8 mouse cellular contexts compared by ENCODE assay signal in the genomic region with DNA sequence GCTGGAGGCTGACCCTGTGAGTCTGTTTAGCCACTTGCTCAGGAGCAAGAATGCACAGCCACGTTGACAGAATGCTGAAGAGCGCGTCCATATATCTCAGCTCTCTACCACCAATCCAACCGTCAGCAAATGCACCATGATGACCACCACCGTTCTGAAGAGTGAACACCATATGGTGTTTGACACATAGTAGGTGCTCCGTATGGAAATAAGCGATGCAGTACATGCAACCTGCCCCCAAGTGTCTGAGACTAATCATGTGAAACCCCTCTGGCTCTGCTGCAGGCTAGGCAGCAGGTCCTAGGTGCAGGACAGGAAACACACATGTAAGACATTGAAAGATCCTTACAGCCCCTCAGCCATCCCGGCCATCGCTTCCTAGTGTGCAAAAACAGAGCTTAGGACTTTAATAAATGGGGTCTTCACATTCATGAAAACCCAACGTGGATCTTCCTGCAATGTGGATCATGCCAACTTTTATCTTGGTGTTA. TPM values are rescaled to one million over a fixed set of nuclear protein-coding genes. Genes with fewer than 3 reads are reported as not detected.
DNase-seq lines count a peak whose midpoint lies in the region; ATAC-seq and TF ChIP-seq lines count a peak whose summit lies in the region.

No protein-coding gene starts in this region.

- no peak for TF ChIP-seq POLR2A in cerebellum, adult 2 months (IDR thresholded peaks at IDR 0.05; ENCODE audit: borderline replicate concordance, insufficient read depth, low read length)

- WGBS in cerebellum, adult 2 months = 33% methylated on average over 10 of the region's 10 CpGs
- WGBS in heart, embryonic 13.5 days = 44% methylated on average over 10 of the region's 10 CpGs
- WGBS in liver, embryonic 16.5 days (ENCODE audit: insufficient replicate concordance) = 35% methylated on average over 10 of the region's 10 CpGs

- no peaks in the 10 kb centered on the region for H3K27me3 ChIP-seq in cerebellum, adult 2 months (ENCODE audit: control insufficient read depth, insufficient read depth, low read length)
- peaks cover 9% of the 10 kb centered on the region for H3K27me3 ChIP-seq in C2C12 (ENCODE audit: control insufficient read depth, insufficient read depth, insufficient read length)
- peaks cover 12% of the 10 kb centered on the region; the same call in 1 of the 2 replicates for H3K27me3 ChIP-seq in heart, embryonic 13.5 days (replicated peaks)
- peaks cover 20% of the 10 kb centered on the region for H3K27me3 ChIP-seq in liver, embryonic 16.5 days (ENCODE audit: control insufficient read depth, insufficient read depth, low read depth, low read length)

- peak overlapping the region; percentile 70 for H3K27ac ChIP-seq in cerebellum, adult 2 months (ENCODE audit: insufficient read depth, low read length)
- H3K27ac ChIP-seq in heart, embryonic 13.5 days (replicated peaks) = peak overlapping the region; percentile 97
- H3K27ac ChIP-seq in liver, embryonic 16.5 days (ENCODE audit: low read length) = peak overlapping the region; percentile 51; the same call in 1 of the 2 replicates

- intact Hi-C loops in left cerebral cortex, postnatal 36 days (cut with DNase I) = no loop called here

- TF ChIP-seq CTCF in cerebellum, adult 2 months (IDR thresholded peaks at IDR 0.05; ENCODE audit: borderline replicate concordance, insufficient read depth, low read depth, low read length) = no peak
- TF ChIP-seq CTCF in C2C12 (IDR thresholded peaks at IDR 0.05; ENCODE audit: control insufficient read depth, insufficient read depth, insufficient read length) = no peak

- no peak for ATAC-seq in heart, embryonic 13.5 days (ENCODE audit: extremely low read depth, insufficient number of reproducible peaks, low FRiP score, low TSS enrichment)
- ATAC-seq in liver, embryonic 16.5 days (ENCODE audit: low read depth) = no peak

- H3K9me3 ChIP-seq in heart, embryonic 13.5 days = no peaks in the 10 kb centered on the region
- no peaks in the 10 kb centered on the region for H3K9me3 ChIP-seq in liver, embryonic 16.5 days (replicated peaks; ENCODE audit: control insufficient read depth, low read length)

- DNase-seq in cerebellum, adult 2 months = peak in 1 of 2 experiments; percentile 38
- no peak for DNase-seq in cerebellum, postnatal 4 days (ENCODE audit: low spot score in 2 of 2)
- DNase-seq in layer of hippocampus, postnatal 14 days (ENCODE audit: low spot score in 2 of 2) = no peak
- DNase-seq in left cerebral cortex, adult 18-20 months (ENCODE audit: low spot score in 2 of 2) = no peak
- DNase-seq in left cerebral cortex, postnatal 36 days (ENCODE audit: low spot score in 2 of 2) = no peak

- no peak overlapping the region for H3ac ChIP-seq in C2C12 (ENCODE audit: control insufficient read depth, insufficient read length, low read depth)

- peaks cover 24% of the 10 kb centered on the region for H3K79me2 ChIP-seq in C2C12 (ENCODE audit: control insufficient read depth, insufficient read depth)

- H3K36me3 ChIP-seq in C2C12 (ENCODE audit: control insufficient read depth, insufficient read depth) = peaks cover 29% of the 10 kb centered on the region
- peaks cover 34% of the 10 kb centered on the region for H3K36me3 ChIP-seq in heart, embryonic 13.5 days
- no peaks in the 10 kb centered on the region for H3K36me3 ChIP-seq in liver, embryonic 16.5 days (ENCODE audit: control insufficient read depth, insufficient read depth)

- peak overlapping the region; percentile 74 for H3K4me3 ChIP-seq in cerebellum, adult 2 months (replicated peaks; ENCODE audit: insufficient read depth, low read depth, low read length)
- peak overlapping the region; percentile 48 for H3K4me3 ChIP-seq in C2C12 (ENCODE audit: insufficient read depth, poor library complexity, severe bottlenecking)
- peak overlapping the region; percentile 81 for H3K4me3 ChIP-seq in heart, embryonic 13.5 days
- no peak overlapping the region for H3K4me3 ChIP-seq in liver, embryonic 16.5 days (ENCODE audit: low read depth, low read length)

- peak overlapping the region; percentile 69 for H3K9ac ChIP-seq in heart, embryonic 13.5 days
- no peak overlapping the region for H3K9ac ChIP-seq in liver, embryonic 16.5 days (ENCODE audit: low read depth, low read length)

- peaks cover 33% of the 10 kb centered on the region for H3K4me1 ChIP-seq in cerebellum, adult 2 months (ENCODE audit: control insufficient read depth, insufficient read depth, low read length)
- H3K4me1 ChIP-seq in heart, embryonic 13.5 days = peaks cover 36% of the 10 kb centered on the region
- H3K4me1 ChIP-seq in liver, embryonic 16.5 days (ENCODE audit: control insufficient read depth, low read depth, low read length) = peaks cover 20% of the 10 kb centered on the region

- H3K79me3 ChIP-seq in C2C12 (ENCODE audit: low read depth) = peaks cover 14% of the 10 kb centered on the region

- peak overlapping the region; percentile 98 for H3K4me2 ChIP-seq in heart, embryonic 13.5 days
- peak overlapping the region; percentile 91; the same call in 1 of the 2 replicates for H3K4me2 ChIP-seq in liver, embryonic 16.5 days (ENCODE audit: low read depth, low read length)

TF ChIP-seq in C2C12, 6 proteins besides CTCF, POLR2A, EP300 and RAD21:
- TF ChIP-seq USF1 (IDR thresholded peaks at IDR 0.05; ENCODE audit: low read depth) (no peak), MYOD1 (IDR thresholded peaks at IDR 0.05; ENCODE audit: control insufficient read depth, insufficient read length, low read depth) (no peak), MYOG (IDR thresholded peaks at IDR 0.05; ENCODE audit: control insufficient read depth, extremely low read depth, insufficient read length) (no peak), CEBPB (IDR thresholded peaks at IDR 0.05; ENCODE audit: low read depth) (no peak), MAX (IDR thresholded peaks at IDR 0.05) (no peak), FOSL1 (IDR thresholded peaks at IDR 0.05; ENCODE audit: insufficient read depth, low read length, poor library complexity, severe bottlenecking) (no peak)
TF ChIP-seq in C2C12: peak in this region for 0.

RNA-seq across cellular contexts. Expression of gene Cfap97d1, which starts 0.6 kb away (rescaled TPM):
- polyA plus RNA-seq in cerebellum, adult 2 months (2012; rRNA removed) = not detected in 2 replicates
- polyA plus RNA-seq in C2C12 (2012; fragmentation: generic; extraction: Trizol) = not detected
- polyA plus RNA-seq in heart, embryonic 13.5 days (2015; fragmentation: Nextera tagmentation; extraction: Ambion mirVana) = not detected in 2 replicates
- polyA plus RNA-seq in liver, embryonic 16.5 days (2015; fragmentation: Nextera tagmentation; extraction: Ambion mirVana) = not detected in 2 replicates
- not detected for total RNA-seq in layer of hippocampus, postnatal 14 days (2021)
- not detected for total RNA-seq in left cerebral cortex, adult 18-20 months (2021)
- not detected for total RNA-seq in left cerebral cortex, postnatal 36 days (2021)

RNA-seq across cellular contexts. Expression of gene Dusp3, which starts 3.3 kb away (rescaled TPM):
- 86.0 and 98.5 TPM in 2 replicates for polyA plus RNA-seq in cerebellum, adult 2 months (2012; rRNA removed)
- polyA plus RNA-seq in C2C12 (2012; fragmentation: generic; extraction: Trizol) = 32.0 TPM
- polyA plus RNA-seq in heart, embryonic 13.5 days (2015; fragmentation: Nextera tagmentation; extraction: Ambion mirVana) = 50.3 and 53.6 TPM in 2 replicates
- polyA plus RNA-seq in liver, embryonic 16.5 days (2015; fragmentation: Nextera tagmentation; extraction: Ambion mirVana) = 8.1 and 8.9 TPM in 2 replicates
- total RNA-seq in layer of hippocampus, postnatal 14 days (2021) = 100 to 1,000 TPM; 156 to 159 TPM
- total RNA-seq in left cerebral cortex, adult 18-20 months (2021) = 100 to 1,000 TPM; 195 to 205 TPM
- total RNA-seq in left cerebral cortex, postnatal 36 days (2021) = 100 to 1,000 TPM; 201 to 252 TPM

RNA-seq across cellular contexts. Expression of gene Sost, which starts 16.7 kb away (rescaled TPM):
- 1.4 and 1.7 TPM in 2 replicates for polyA plus RNA-seq in cerebellum, adult 2 months (2012; rRNA removed)
- 0.02 TPM for polyA plus RNA-seq in C2C12 (2012; fragmentation: generic; extraction: Trizol)
- polyA plus RNA-seq in heart, embryonic 13.5 days (2015; fragmentation: Nextera tagmentation; extraction: Ambion mirVana) = 0.87 and 1.8 TPM in 2 replicates
- polyA plus RNA-seq in liver, embryonic 16.5 days (2015; fragmentation: Nextera tagmentation; extraction: Ambion mirVana) = not detected in 2 replicates
- total RNA-seq in layer of hippocampus, postnatal 14 days (2021) = not detected
- total RNA-seq in left cerebral cortex, adult 18-20 months (2021) = not detected
- total RNA-seq in left cerebral cortex, postnatal 36 days (2021) = under 1 TPM in 1 of 2 experiments, not detected in 1; 0.15 TPM

RNA-seq across cellular contexts. Expression of gene Mpp3, which starts 44.8 kb away (rescaled TPM):
- 158 and 185 TPM in 2 replicates for polyA plus RNA-seq in cerebellum, adult 2 months (2012; rRNA removed)
- polyA plus RNA-seq in C2C12 (2012; fragmentation: generic; extraction: Trizol) = 0.14 TPM
- 2.9 and 3.8 TPM in 2 replicates for polyA plus RNA-seq in heart, embryonic 13.5 days (2015; fragmentation: Nextera tagmentation; extraction: Ambion mirVana)
- 0.28 and 0.76 TPM in 2 replicates for polyA plus RNA-seq in liver, embryonic 16.5 days (2015; fragmentation: Nextera tagmentation; extraction: Ambion mirVana)
- 10 to 100 TPM; 87.4 to 93.8 TPM for total RNA-seq in layer of hippocampus, postnatal 14 days (2021)
- total RNA-seq in left cerebral cortex, adult 18-20 months (2021) = 10 to 100 TPM; 77.6 to 89.6 TPM
- 10 to 100 TPM; 69.0 to 85.2 TPM for total RNA-seq in left cerebral cortex, postnatal 36 days (2021)

RNA-seq across cellular contexts. Expression of gene Cd300lg, which starts 57.8 kb away (rescaled TPM):
- polyA plus RNA-seq in cerebellum, adult 2 months (2012; rRNA removed) = 0.38 and 0.63 TPM in 2 replicates
- polyA plus RNA-seq in C2C12 (2012; fragmentation: generic; extraction: Trizol) = not detected
- polyA plus RNA-seq in heart, embryonic 13.5 days (2015; fragmentation: Nextera tagmentation; extraction: Ambion mirVana) = 2.7 and 2.9 TPM in 2 replicates
- polyA plus RNA-seq in liver, embryonic 16.5 days (2015; fragmentation: Nextera tagmentation; extraction: Ambion mirVana) = 0.68 and 0.87 TPM in 2 replicates
- under 1 TPM; 0.24 to 0.32 TPM for total RNA-seq in layer of hippocampus, postnatal 14 days (2021)
- under 1 TPM in 1 of 2 experiments, not detected in 1; 0.19 TPM for total RNA-seq in left cerebral cortex, adult 18-20 months (2021)
- under 1 TPM in 1 of 2 experiments, not detected in 1; 0.32 TPM for total RNA-seq in left cerebral cortex, postnatal 36 days (2021)
